Mouse (Mus musculus) hindbrain, embryonic 15.5 days (tissue): ENCODE measurements around the gene Stk32c. TPM values are rescaled to one million over a fixed set of nuclear protein-coding genes. Genes with fewer than 3 reads are reported as not detected.
A peak's percentile ranks its signal among the peaks of the same experiment; 100 is the strongest.

Experiments
- ATAC-seq: fragments of 200-750 bp; cut with Nextera tagmentation; 2 replicates; pipeline ENCODE4 v1.8.0; 2017; ENCODE audit warnings: low read depth, moderate number of reproducible peaks, moderate TSS enrichment; ENCODE audit not compliant: low FRiP score
- H3K27ac ChIP-seq: fragments of 300-500 bp; sonication (generic); replicated peaks from 2 replicates; pipeline ENCODE4 v1.5.1; 2015; ENCODE audit warnings: mild to moderate bottlenecking, inconsistent platforms
- H3K27me3 ChIP-seq: fragments of 300-500 bp; sonication (generic); 2 replicates; pipeline ENCODE4 v1.6.1; 2015; ENCODE audit warnings: control low read depth, inconsistent platforms
- H3K36me3 ChIP-seq: fragments of 300-500 bp; sonication (generic); 2 replicates; pipeline ENCODE4 v1.6.1; 2015; ENCODE audit warnings: control low read depth, inconsistent platforms
- H3K4me1 ChIP-seq: fragments of 300-500 bp; sonication (generic); replicated peaks from 2 replicates; pipeline ENCODE4 v1.6.1; 2015; ENCODE audit warnings: control low read depth, inconsistent platforms
- H3K4me2 ChIP-seq: fragments of 300-500 bp; sonication (generic); 2 replicates; pipeline ENCODE4 v1.6.1; 2015; ENCODE audit warnings: moderate library complexity, mild to moderate bottlenecking, inconsistent platforms
- H3K4me3 ChIP-seq: fragments of 300-500 bp; sonication (generic); 2 replicates; pipeline ENCODE4 v1.5.1; 2015; ENCODE audit warnings: mild to moderate bottlenecking, inconsistent platforms
- H3K9ac ChIP-seq: fragments of 300-500 bp; sonication (generic); 2 replicates; pipeline ENCODE4 v1.6.1; 2015; ENCODE audit warnings: inconsistent platforms
- H3K9me3 ChIP-seq: fragments of 300-500 bp; sonication (generic); 2 replicates; pipeline ENCODE4 v1.6.1; 2016; ENCODE audit warnings: control low read depth, inconsistent platforms
- WGBS: fragments of 180-500 bp; shearing (Covaris S2); methylation state at CpG from one replicate; pipeline ENCODE4 v1.1.7; 2015; 5-methylcytosine and 5-hydroxymethylcytosine counted together
- polyA plus RNA-seq: library from polyadenylated mRNA; unstranded; fragments of >200 nt; fragmentation: Nextera tagmentation; extraction: Ambion mirVana; gene quantifications from 2 replicates; pipeline ENCODE4 v1.2.1, GENCODE M21; 2015

Gene Stk32c
- polyA plus RNA-seq, 1 experiment from 2014 or later = 3.3 TPM

- Histone ChIP-seq H3K9me3 (no peaks in the 10 kb centered on the region), H3K9ac (no peak overlapping the region), H3K4me3 (no peak overlapping the region), H3K27ac (no peak overlapping the region), H3K27me3 (no peaks in the 10 kb centered on the region), H3K4me2 (no peak overlapping the region), H3K4me1 (peaks cover 25% of the 10 kb centered on the region), H3K36me3 (no peaks in the 10 kb centered on the region)
- WGBS = 82% methylated on average over 7 of the region's 7 CpGs
- ATAC-seq = no peak
Observed at GRCm38 (mm10) chr7:139152927-139153326, 60.2 kb downstream of the Stk32c start.

DNA sequence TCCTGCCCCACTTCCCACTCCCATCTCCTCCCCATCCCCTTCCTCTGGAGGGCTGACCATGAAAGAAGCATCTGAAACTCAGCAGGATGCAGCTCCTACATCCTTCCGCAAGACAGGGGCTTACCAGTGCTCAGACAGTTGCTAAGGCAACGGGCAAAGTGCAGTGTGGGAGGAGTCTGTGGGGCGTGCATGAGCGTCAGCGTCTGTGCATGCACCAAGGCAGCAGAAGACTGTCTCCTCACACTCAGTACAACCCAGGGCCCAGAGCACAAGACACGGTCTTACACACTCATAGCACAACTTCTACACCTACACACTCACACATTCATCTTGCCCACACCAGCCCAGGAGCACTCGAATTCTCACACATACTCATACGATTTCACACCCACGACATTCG, 62.0 kb downstream of the Stk32c start:
- Histone ChIP-seq H3K27ac (peak overlapping the region; percentile 64), H3K9ac (no peak overlapping the region), H3K4me1 (peaks cover 35% of the 10 kb centered on the region), H3K4me2 (peak overlapping the region; percentile 31), H3K36me3 (no peaks in the 10 kb centered on the region), H3K27me3 (no peaks in the 10 kb centered on the region), H3K4me3 (no peak overlapping the region), H3K9me3 (no peaks in the 10 kb centered on the region)
- ATAC-seq = peak; percentile 93
- WGBS = 29% methylated on average over 10 of the region's 10 CpGs

DNA sequence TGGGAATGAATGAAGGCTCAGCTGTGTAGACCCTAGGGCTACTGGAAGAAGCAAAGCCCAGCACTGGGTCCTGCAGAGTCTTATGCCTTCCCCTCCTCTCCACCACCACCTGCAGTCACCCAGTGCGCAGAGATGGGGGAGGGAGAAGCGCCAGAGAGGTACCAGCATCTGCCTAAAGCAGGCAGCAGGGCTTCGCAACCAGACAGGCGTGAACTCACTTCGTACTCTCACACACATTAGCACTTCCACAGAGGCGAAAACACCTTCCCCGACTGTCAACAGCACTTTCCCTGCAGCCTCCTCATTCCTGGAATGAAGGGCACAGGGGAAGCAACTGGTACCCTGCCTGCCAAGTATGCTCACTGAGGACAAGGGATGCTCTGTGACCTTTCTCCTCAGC, 63.7 kb downstream of the Stk32c start:
- Histone ChIP-seq H3K4me3 (no peak overlapping the region), H3K27ac (no peak overlapping the region), H3K36me3 (no peaks in the 10 kb centered on the region), H3K4me1 (peaks cover 35% of the 10 kb centered on the region), H3K9me3 (no peaks in the 10 kb centered on the region), H3K4me2 (no peak overlapping the region), H3K27me3 (no peaks in the 10 kb centered on the region), H3K9ac (no peak overlapping the region)
- WGBS = 41% methylated on average over 7 of the region's 7 CpGs
- no peak for ATAC-seq

DNA sequence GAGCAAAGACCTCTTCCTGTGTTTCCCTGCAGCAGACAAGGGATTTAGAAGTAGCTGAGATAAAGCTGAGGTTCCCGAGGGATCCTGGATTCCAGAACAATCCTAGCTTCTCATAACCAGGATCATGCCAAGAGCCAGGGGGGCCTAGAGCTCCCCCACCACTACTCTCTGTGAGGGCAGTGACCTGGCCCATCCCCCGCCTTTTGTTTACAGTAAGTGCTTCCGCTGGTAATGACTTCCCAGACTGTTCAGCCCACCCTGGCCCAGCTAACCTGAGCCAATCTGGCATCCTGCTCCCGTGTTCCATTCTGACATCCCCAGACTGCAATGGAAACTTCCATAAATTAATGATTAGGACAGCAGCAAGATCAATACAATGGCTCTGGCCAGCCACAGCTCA, 65.7 kb downstream of the Stk32c start:
- Histone ChIP-seq H3K4me3 (no peak overlapping the region), H3K9ac (no peak overlapping the region), H3K4me2 (no peak overlapping the region), H3K27me3 (no peaks in the 10 kb centered on the region), H3K9me3 (no peaks in the 10 kb centered on the region), H3K27ac (no peak overlapping the region), H3K36me3 (no peaks in the 10 kb centered on the region), H3K4me1 (peaks cover 35% of the 10 kb centered on the region)
- no peak for ATAC-seq
- 41% methylated on average over 4 of the region's 4 CpGs for WGBS

- WGBS = 18% methylated on average over 7 of the region's 7 CpGs
- H3K4me1 ChIP-seq = peaks cover 28% of the 10 kb centered on the region
- no peak for ATAC-seq
Observed at GRCm38 (mm10) chr7:139145891-139146290, 67.2 kb downstream of the Stk32c start.

DNA sequence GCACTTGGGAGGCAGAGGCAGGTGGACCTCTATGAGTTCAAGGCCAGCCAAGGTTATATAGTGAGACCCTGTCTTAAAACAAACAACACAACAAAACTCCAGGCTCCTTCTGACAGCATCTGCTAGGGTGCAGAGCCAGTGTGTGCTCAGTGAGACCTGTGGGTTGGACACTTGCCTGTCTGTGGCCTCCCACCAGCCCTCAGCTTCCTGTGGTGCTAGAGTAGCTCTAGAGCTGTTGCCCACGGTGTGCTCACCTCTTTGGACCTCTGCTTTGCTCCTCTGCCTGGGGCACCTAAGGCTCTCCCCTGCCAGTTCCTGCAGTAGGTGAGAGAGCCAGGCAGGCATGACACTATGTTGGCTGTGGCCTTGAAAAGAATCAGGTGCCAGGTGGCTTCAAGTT, 69.3 kb downstream of the Stk32c start:
- Histone ChIP-seq H3K36me3 (no peaks in the 10 kb centered on the region), H3K9ac (no peak overlapping the region), H3K4me1 (peaks cover 24% of the 10 kb centered on the region), H3K4me3 (no peak overlapping the region), H3K4me2 (no peak overlapping the region), H3K27ac (no peak overlapping the region), H3K27me3 (no peaks in the 10 kb centered on the region), H3K9me3 (no peaks in the 10 kb centered on the region)
- ATAC-seq = no peak
- 68% methylated on average over 1 of the region's 1 CpGs for WGBS

More at GRCm38 (mm10) chr7:139145891-139146290, 67.2 kb downstream of the Stk32c start:
- Histone ChIP-seq H3K4me3 (no peak overlapping the region), H3K9ac (no peak overlapping the region), H3K36me3 (no peaks in the 10 kb centered on the region), H3K27ac (no peak overlapping the region), H3K9me3 (no peaks in the 10 kb centered on the region), H3K27me3 (no peaks in the 10 kb centered on the region), H3K4me2 (no peak overlapping the region)

GRCm38 (mm10) chr7:139139921-139140461, 73.1 kb downstream of the Stk32c start:
- peaks cover 30% of the 10 kb centered on the region for H3K4me1 ChIP-seq
- H3K36me3 ChIP-seq = no peaks in the 10 kb centered on the region
- no peaks in the 10 kb centered on the region for H3K27me3 ChIP-seq
- H3K27ac ChIP-seq = peak overlapping the region; percentile 18
- ATAC-seq = peak; percentile 55; the same call in 1 of the 2 replicates
- no peak overlapping the region for H3K4me2 ChIP-seq
- no peaks in the 10 kb centered on the region for H3K9me3 ChIP-seq
- WGBS = 6% methylated on average over 11 of the region's 11 CpGs
- no peak overlapping the region for H3K4me3 ChIP-seq
- no peak overlapping the region for H3K9ac ChIP-seq

- ATAC-seq = peak; percentile 57
Observed at GRCm38 (mm10) chr7:139136906-139137491, 76.1 kb downstream of the Stk32c start.

DNA sequence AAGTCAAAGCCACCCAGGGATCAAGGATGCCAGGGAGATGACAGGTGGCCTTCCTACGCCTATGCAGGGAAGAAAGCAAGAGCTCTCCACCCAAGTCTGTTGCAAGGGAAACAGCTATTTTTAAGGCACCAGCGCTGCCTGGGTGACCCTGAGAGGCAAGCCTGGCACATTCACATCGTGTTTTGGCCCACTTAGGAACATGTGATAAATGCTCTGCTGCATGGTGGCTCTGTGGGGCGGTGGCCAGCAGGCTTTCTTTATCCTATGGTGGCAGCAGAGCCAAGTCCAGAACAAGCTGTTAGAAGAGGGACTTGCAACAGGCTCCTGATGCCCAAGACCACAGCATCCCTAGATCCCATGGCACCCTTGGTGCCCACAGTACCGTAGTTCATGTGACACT, 77.9 kb downstream of the Stk32c start:
- Histone ChIP-seq H3K4me2 (no peak overlapping the region), H3K4me1 (peaks cover 38% of the 10 kb centered on the region), H3K4me3 (no peak overlapping the region), H3K9me3 (no peaks in the 10 kb centered on the region), H3K36me3 (no peaks in the 10 kb centered on the region), H3K27ac (no peak overlapping the region), H3K9ac (no peak overlapping the region), H3K27me3 (no peaks in the 10 kb centered on the region)
- no peak for ATAC-seq
- WGBS = 75% methylated on average over 5 of the region's 5 CpGs

More at GRCm38 (mm10) chr7:139136906-139137491, 76.1 kb downstream of the Stk32c start:
- Histone ChIP-seq H3K27me3 (no peaks in the 10 kb centered on the region), H3K4me3 (no peak overlapping the region), H3K4me1 (peaks cover 30% of the 10 kb centered on the region), H3K36me3 (no peaks in the 10 kb centered on the region), H3K27ac (peak overlapping the region; percentile 39; the same call in 1 of the 2 replicates), H3K9me3 (no peaks in the 10 kb centered on the region), H3K4me2 (no peak overlapping the region), H3K9ac (no peak overlapping the region)
- 64% methylated on average over 5 of the region's 5 CpGs for WGBS

DNA sequence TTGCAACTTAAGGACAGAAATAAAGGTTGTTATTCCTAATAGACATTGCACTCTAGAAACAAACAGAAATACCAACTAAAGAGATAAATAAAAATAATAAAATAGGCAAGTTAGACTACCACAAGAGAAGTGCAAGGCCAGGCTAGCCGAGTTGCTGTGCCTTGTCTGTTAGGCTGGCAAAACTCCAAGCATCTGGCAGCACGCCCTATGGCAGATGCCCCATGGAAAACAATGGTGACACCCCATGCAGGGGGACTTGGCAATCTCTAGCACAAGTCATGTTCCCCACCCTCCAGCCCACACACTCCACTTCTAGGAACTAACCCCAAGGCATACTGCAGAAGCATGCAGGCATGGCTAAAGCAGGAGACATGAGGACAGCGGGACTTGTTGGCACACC, 79.7 kb downstream of the Stk32c start:
- H3K4me1 ChIP-seq = peaks cover 32% of the 10 kb centered on the region
- WGBS = 51% methylated on average over 3 of the region's 3 CpGs
- no peaks in the 10 kb centered on the region for H3K36me3 ChIP-seq
- no peak overlapping the region for H3K4me3 ChIP-seq
- no peak overlapping the region for H3K9ac ChIP-seq
- no peak overlapping the region for H3K27ac ChIP-seq
- H3K27me3 ChIP-seq = no peaks in the 10 kb centered on the region
- no peak for ATAC-seq
- H3K9me3 ChIP-seq = no peaks in the 10 kb centered on the region
- no peak overlapping the region for H3K4me2 ChIP-seq

- H3K27ac ChIP-seq = no peak overlapping the region
- peaks cover 25% of the 10 kb centered on the region for H3K4me1 ChIP-seq
- no peak overlapping the region for H3K4me2 ChIP-seq
- H3K4me3 ChIP-seq = no peak overlapping the region
- H3K9me3 ChIP-seq = no peaks in the 10 kb centered on the region
- no peaks in the 10 kb centered on the region for H3K36me3 ChIP-seq
- WGBS = 67% methylated on average over 8 of the region's 8 CpGs
- H3K27me3 ChIP-seq = no peaks in the 10 kb centered on the region
- no peak overlapping the region for H3K9ac ChIP-seq
- ATAC-seq = no peak
Observed at GRCm38 (mm10) chr7:139131538-139131937, 81.6 kb downstream of the Stk32c start.

DNA sequence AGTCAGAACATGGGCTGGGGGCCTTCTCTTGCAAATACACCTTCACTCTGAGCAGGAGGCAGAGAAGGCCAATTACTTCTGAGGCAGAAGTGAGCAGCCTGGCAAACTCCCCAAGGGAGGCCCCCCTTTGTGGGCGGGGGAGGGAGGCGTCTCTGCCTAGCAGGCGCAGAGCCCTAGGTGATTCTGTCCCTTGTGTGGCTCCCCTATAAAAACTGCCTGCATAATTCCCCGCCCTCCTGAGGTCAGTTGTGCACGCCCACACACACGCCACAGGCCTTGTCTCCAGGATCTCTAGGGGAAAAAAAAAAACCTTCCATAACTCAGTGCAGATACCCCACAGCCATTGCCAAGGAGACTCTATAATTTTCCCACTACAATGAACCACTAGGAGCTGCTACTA, 82.7 kb downstream of the Stk32c start:
- 25% methylated on average over 6 of the region's 6 CpGs for WGBS
- H3K4me2 ChIP-seq = no peak overlapping the region
- ATAC-seq = no peak

DNA sequence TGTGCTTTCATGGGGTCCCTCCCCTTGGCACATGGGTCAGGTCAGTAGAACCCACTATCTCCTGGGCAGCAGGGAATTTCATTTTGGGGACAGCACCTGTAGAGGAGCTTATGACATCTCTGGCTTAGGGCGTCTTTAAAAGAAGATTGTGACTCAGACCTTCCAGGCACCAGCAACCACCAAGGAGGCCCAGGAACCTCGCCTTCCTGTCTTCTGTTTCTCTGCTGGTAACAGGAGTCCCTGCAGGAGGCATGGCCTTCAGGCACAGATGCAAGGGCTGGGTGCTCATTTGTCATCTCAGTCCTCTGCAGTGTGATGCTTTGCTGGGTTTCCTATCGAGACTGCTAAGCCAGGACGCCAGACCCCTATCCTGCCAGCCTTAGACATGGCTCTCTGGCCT, 84.1 kb downstream of the Stk32c start:
- no peak overlapping the region for H3K4me3 ChIP-seq
- ATAC-seq = no peak
- 85% methylated on average over 4 of the region's 4 CpGs for WGBS

More for the DNA sequence above, 82.7 kb downstream of the Stk32c start:
- no peak overlapping the region for H3K27ac ChIP-seq
- peaks cover 22% of the 10 kb centered on the region for H3K4me1 ChIP-seq
- H3K36me3 ChIP-seq = no peaks in the 10 kb centered on the region
- H3K4me3 ChIP-seq = no peak overlapping the region
- H3K9ac ChIP-seq = no peak overlapping the region
- no peaks in the 10 kb centered on the region for H3K27me3 ChIP-seq
- H3K9me3 ChIP-seq = no peaks in the 10 kb centered on the region

More for the DNA sequence above, 84.1 kb downstream of the Stk32c start:
- Histone ChIP-seq H3K4me1 (peaks cover 22% of the 10 kb centered on the region), H3K36me3 (no peaks in the 10 kb centered on the region), H3K27ac (no peak overlapping the region), H3K9ac (no peak overlapping the region), H3K9me3 (no peaks in the 10 kb centered on the region), H3K4me2 (no peak overlapping the region), H3K27me3 (no peaks in the 10 kb centered on the region)
